Mouse (Mus musculus) left cerebral cortex, adult 18-20 months (tissue): Measurements from ENCODE around the gene Coq8b. TPM values are rescaled to one million over a fixed set of nuclear protein-coding genes. Genes with fewer than 3 reads are reported as not detected.
"Not testable (repeated sequence)": the region's sequence is repeated elsewhere in the genome, so short reads cannot be mapped to it uniquely, and the experiment has no call there.

Experiments used
- DNase-seq, 2 experiments: peaks; one replicate each; pipeline ENCODE4 v3.0.0; 2021 to 2022; ENCODE audit warnings: low spot score in 2 of 2, mixed read lengths in 1 of 2
- total RNA-seq, 2 experiments: library from RNA; stranded (reverse); gene quantifications; 2 replicates each; pipeline ENCODE4 v1.2.3; 2021

The Coq8b gene
- total RNA-seq, 2 experiments from 2014 or later = 33.6 to 39.6 TPM

DNA sequence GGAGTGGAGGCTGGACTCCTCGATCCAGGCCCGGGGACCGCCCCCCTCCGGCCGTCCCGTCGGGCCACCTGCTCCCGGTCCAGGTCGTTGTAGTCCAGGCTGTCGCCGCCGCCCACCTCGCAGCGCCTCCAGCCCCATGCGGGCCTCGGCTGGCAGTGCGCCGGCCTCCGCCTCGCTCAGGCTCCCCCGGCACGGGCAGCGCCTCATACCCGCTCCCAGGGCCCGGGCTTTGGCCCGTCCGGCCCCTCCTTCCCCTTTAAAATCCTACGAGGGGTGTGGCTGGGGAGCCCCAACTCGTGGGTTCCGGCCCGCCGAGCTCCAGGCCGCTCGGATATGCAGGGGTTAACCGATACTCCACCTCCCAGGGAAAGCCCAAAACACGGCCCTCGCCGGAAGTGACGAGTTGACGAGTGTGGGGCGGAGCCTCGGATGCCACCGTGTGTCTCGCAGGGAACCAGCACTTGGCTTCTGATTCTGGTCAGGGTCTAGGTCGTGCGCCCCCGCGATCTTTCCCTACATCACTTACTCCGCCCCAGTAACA, 4.5 kb upstream of the Coq8b start, which contains the start of gene Itpkc:
TSS of gene Itpkc (minus strand) at position 381 of the 541 bp plus-strand sequence.
- DNase-seq = peak; percentile 84 to 91

- DNase-seq = no peak
Observed at GRCm38 (mm10) chr7:27228865-27229264, 4.0 kb upstream of the Coq8b start.

- DNase-seq = no peak
Observed at GRCm38 (mm10) chr7:27230781-27231180, 2.0 kb upstream of the Coq8b start.

DNA sequence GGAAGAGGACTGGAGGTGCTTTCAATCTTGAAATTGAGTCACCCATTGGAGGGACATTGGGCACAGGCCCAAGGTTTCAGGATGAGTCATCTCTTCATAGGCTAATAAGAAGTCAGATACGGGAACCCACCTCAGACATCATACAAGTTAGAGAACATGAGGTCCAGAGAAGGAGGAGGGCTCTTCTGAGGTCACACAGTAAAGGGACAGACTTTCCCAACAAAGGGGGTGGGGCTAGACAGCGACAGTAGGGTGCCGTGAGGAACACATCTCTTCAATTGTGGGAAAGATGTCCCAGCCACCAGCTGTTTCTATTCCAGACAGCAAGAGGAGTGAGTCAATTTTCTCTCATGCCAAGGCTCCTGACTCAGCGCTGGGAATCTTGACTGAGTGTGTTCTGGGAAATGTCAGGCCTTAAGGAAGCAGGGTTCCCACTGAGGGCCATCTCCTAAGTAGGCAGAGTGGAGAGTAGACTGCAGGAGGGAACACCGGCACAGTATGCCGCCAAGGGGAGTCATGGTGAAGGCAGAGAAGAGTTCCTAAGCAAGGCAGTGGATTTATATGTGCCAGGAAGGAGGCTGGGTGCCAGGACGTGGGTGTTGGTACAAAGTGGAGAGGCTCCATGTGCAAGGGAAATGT, 1.0 kb upstream of the Coq8b start:
- peak; percentile 84 to 87 for DNase-seq

DNA sequence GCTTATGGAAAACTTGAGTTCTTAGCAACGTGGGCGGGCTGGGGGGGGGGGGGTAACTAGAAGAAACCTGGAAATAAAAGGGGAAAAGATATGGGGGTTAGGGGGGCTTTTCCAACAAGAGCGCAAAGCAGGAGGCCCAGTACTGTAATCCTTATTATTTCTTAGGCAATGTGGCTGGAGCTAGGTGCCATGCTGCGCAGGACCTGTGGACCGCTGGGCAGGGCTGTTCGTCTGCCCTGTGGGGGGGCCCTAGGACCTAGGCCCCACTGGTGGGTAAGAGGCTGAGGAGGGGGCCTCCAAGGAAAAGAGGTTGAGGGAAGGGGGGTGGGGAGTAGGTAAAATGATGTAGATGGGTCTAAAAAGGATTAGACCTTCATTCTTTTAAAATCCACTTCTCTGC, 477 bp downstream of the Coq8b start:
- no peak for DNase-seq

DNA sequence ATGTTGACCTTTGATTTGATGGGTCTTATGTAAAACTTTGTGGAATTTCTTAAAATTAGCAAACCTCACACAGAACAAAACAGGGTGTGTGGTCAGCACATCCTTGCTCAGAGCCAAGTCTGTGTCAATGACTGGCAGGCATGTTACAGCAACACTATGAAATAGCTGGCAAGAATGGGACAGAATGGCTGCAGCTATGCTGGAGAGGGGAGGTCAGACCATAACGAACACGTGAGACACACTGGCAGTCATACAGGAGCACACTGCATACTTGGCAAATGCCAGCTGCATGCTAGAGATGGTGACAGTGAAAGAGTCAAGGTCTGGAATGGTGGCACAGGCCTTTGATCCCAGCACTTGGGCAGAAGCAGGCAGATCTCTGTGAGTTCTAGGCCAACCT, 2.9 kb downstream of the Coq8b start:
- DNase-seq = no peak

GRCm38 (mm10) chr7:27237527-27237926, 4.7 kb downstream of the Coq8b start:
- no peak for DNase-seq

- DNase-seq = no peak
Observed at GRCm38 (mm10) chr7:27238568-27238967, 5.7 kb downstream of the Coq8b start.

DNA sequence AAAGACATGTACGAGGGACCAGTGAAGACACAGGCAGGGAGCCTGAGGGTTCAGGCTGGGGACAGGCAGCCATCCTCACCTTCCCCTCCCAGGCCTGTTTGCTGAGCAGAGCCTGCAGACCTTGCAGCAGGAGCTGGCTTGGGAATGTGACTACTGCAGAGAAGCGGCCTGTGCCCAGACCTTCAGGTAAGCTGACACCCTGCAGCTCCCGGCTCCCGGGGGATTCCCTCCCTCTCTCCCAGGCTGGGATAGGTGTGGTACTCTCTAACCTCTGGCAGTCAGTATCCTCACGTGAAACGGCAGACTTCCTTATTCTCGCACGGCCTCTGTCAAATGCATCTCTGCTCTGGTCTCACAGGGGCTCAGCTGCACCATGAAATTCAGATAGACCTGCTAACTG, 10.4 kb downstream of the Coq8b start:
- DNase-seq = no peak

GRCm38 (mm10) chr7:27244088-27244487, 11.3 kb downstream of the Coq8b start:
- DNase-seq = not testable (repeated sequence)

DNA sequence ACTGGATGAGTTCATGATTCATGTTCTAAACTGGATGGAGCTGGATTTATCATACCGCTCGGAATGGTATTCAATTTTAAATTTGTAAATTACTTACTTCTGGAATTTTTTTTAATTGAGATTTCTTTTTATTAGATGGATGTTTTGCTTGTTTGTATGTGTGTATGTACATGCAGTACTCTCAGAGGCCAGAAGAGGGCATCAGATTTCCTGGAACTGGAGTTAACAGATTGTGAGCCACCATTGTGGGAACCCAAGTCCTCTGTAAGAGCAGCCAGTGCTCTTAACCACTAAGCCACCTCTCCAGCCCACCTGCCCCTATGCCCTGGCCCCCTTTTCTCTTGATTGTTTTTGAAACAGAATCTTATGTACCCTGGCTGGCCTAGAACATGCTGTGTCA, 16.3 kb downstream of the Coq8b start:
- no peak for DNase-seq

GRCm38 (mm10) chr7:27249928-27250327, 17.1 kb downstream of the Coq8b start:
- no peak for DNase-seq

GRCm38 (mm10) chr7:27251946-27252345, 19.1 kb downstream of the Coq8b start:
- no peak for DNase-seq

DNA sequence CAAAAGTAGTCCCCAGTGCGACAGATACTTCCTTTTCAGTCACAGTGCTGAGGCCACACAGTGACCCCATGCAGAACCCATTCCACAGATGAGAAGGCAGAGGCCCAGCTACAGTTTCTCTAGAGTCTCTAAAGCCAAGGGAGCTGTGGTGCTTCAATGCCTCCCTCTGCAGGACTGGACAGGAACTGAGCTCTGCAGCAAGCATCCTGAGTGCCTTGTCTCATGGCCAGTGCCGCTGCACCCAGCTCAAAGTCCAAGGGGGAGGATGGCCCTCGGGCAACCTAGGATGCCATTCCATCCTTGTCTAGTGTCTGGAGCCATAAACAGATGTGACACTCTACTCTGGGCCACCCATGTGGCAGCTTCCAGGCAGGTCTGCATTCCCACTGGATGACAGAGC, 22.9 kb downstream of the Coq8b start:
- DNase-seq = no peak

DNA sequence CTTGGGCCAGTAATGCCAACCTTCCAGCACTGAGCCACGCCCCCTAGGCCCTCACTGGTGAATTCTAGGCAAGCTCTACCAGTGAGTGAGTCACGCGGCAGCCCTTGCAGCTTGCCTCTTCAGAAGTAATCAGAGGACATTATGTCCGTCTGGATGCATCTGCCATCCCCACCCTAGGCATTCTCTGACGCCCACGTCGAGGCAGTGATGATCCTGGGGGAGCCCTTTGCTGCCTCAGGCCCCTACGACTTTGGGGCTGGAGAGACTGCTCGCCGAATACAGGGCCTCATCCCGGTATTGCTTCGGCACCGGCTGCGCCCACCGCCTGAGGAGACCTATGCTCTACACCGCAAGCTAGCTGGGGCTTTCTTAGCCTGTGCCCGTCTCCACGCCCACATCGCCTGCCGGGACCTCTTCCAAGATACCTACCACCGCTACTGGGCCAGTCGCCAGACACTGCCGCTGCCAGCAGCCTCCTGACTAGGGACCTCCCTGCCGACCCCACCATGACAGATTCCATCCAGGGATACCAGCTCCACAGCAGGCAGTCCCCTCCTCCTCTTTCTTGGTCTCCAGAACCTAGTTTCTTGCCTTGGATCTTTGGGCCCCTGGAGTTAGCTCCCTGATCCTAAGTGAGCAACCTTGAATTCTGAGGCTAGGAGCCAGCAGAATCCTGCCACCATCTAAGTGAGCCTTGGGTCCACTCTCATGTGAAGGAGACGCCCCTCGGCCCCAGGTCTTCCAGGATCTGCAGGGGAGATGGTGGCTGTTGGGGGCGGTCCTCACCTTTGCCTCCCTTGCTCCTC, 24.4 kb downstream of the Coq8b start:
- peak; percentile 80 to 89 for DNase-seq

GRCm38 (mm10) chr7:27257852-27258204, 25.0 kb downstream of the Coq8b start:
- no peak for DNase-seq

DNA sequence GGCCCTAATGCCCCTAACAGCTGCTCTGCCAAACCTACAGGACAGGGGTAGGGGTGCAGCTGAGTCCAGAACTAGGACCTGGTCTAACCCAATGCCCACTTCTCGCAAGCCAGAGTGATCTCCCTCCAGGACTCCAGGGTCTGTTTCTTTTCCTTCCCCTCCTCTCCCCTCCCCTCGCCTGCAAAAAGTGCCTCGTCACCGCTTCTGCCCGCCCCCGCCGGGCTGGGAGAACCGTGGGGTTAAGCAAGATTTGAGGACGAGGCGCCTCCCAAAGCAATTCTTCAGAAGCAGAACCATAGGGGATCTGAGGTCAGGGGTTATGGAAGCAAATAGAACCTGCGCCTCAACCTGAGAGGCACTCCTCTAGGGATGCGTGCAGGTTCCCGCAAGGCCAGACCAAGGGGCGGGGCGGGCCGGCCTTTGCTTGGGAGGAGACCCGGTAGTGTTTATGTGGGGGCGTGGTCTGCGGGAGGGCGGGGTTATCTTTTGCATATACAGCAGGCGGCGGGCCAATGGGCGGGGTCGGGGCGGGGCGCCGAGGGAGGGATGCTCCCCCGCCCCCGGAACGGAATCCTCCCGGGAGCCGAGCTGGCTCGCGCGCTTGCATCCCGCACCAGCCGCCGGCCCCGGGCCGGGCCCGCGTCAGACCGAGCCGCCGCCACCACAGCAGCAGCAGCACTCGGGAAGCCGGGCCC, 25.5 kb downstream of the Coq8b start, which contains the start of gene Numbl:
TSS of gene Numbl (plus strand) at position 229 of the 695 bp plus-strand sequence.
- DNase-seq = peak; percentile 88 to 92

GRCm38 (mm10) chr7:27259271-27259721, 26.5 kb downstream of the Coq8b start:
- DNase-seq = no peak

DNA sequence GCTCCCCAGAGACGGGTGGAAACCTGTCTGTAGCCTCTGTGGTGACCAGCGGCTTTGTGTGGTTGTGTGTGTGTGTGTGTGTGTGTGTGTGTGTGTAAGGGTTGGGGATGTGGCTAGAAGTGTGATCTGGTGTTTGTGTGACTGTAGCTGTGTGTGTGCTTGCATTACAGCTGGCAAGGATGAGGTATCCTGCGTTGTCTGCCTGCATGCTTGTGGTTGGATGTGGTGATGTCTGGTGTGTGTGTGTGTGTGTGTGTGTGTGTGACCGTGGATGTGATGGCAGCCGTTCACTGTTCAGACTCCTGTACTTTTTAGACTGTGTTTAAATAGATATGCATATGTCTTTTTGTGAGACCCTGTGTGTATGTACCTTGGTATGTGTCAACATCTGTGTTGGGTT, 26.9 kb downstream of the Coq8b start:
- peak in 1 of 2 experiments; percentile 32 for DNase-seq

DNA sequence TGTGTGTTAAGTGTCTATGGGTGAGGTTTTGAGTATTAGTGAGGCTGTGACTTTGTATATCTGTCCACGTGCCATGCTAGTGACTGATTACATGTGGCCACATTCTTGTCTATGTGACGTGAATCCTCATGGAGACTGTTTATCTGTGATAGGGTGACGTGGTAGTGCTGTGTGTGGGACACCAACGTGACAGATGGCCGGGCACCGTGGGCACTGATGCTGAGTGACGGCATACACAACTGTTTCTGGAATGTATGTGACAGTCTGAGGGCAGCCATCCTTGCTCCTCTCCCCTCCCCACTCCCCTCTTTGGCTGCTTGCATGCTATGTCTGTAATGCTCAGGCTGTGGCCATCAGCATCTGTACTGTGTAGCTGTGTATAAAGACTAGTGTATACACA, 28.0 kb downstream of the Coq8b start:
- peak; percentile 39 to 62 for DNase-seq

DNA sequence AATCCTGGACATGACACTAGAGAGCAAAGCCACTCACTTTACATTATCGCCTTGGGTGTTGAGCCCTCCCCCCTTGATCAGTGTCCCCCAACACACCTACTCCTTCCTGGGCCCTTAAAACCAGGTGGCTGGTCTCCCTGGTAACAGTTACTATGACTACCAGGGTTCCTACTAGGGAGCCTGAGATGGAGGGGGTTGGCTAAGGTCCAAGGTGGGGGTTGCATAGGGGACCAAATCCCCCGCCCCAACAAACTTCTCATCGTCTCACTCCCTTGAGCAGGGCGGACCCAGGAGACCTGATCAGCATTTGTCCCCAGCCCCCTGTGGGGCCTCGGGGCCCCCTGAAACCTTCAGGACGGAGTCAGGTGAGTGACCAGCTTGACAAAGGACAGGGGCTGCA, 29.1 kb downstream of the Coq8b start:
- no peak for DNase-seq

DNA sequence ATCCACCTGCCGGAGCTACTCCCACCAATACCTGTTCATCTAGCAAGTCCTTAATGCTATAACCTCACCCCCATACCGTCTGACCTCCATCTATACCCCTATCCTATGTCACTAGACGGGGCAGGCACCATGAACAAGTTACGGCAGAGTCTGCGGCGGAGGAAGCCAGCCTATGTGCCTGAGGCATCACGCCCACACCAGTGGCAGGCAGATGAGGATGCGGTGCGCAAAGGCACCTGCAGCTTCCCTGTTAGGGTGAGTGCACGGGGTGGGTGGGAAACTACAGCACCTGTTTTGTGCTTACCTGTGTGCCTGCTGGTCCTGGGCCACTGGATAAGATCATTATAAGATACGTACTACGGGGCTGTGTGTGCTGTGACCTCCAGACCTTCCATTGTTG, 31.9 kb downstream of the Coq8b start:
- no peak for DNase-seq
